Mouse (Mus musculus) embryonic facial prominence, embryonic 14.5 days (tissue): Measurements from ENCODE around the gene Tlk2. TPM values are rescaled to one million over a fixed set of nuclear protein-coding genes. Genes with fewer than 3 reads are reported as not detected.
A peak's percentile ranks its signal among the peaks of the same experiment; 100 is the strongest.

Source experiments
- ATAC-seq: fragments of 200-750 bp; cut with Nextera tagmentation; 2 replicates; pipeline ENCODE4 v1.8.0; 2017; ENCODE audit warnings: low read depth, moderate number of reproducible peaks, moderate TSS enrichment
- DNase-seq: peaks from one replicate; pipeline ENCODE4 v3.0.0-alpha.2; 2015; ENCODE audit warnings: low spot score
- H3K27ac ChIP-seq: fragments of 300-500 bp; sonication (generic); replicated peaks from 2 replicates; pipeline ENCODE4 v1.5.1; 2014; ENCODE audit warnings: low read depth, mild to moderate bottlenecking, low read length, moderate library complexity
- H3K27me3 ChIP-seq: fragments of 300-500 bp; sonication (generic); replicated peaks from 2 replicates; pipeline ENCODE4 v1.6.1; 2014; ENCODE audit warnings: low read length; ENCODE audit not compliant: control insufficient read depth, insufficient read depth
- H3K36me3 ChIP-seq: fragments of 300-500 bp; sonication (generic); 2 replicates; pipeline ENCODE4 v1.6.1; 2014; ENCODE audit warnings: low read length, mixed read lengths; ENCODE audit not compliant: control insufficient read depth, insufficient read depth
- H3K4me1 ChIP-seq: fragments of 300-500 bp; sonication (generic); 2 replicates; pipeline ENCODE4 v1.6.1; 2014; ENCODE audit warnings: antibody characterized with exemption, low read length; ENCODE audit not compliant: control insufficient read depth, insufficient read depth
- H3K4me2 ChIP-seq: fragments of 300-500 bp; sonication (generic); 2 replicates; pipeline ENCODE4 v1.6.1; 2014; ENCODE audit warnings: low read depth, mild to moderate bottlenecking, low read length, moderate library complexity, mixed read lengths
- H3K4me3 ChIP-seq: fragments of 300-500 bp; sonication (generic); 2 replicates; pipeline ENCODE4 v1.5.1; 2014; ENCODE audit warnings: low read depth, mild to moderate bottlenecking, low read length
- H3K9ac ChIP-seq: fragments of 300-500 bp; sonication (generic); 2 replicates; pipeline ENCODE4 v1.6.1; 2014; ENCODE audit warnings: low read depth, mild to moderate bottlenecking, low read length, moderate library complexity, mixed read lengths
- H3K9me3 ChIP-seq: fragments of 300-500 bp; sonication (generic); 2 replicates; pipeline ENCODE4 v1.6.1; 2016; ENCODE audit warnings: low read length; ENCODE audit not compliant: control insufficient read depth
- WGBS: fragments of 180-500 bp; shearing (Covaris S2); extraction: QIAGEN DNeasy Blood & Tissue Kit; methylation state at CpG from one replicate; pipeline ENCODE4 v1.1.7; 2014; 5-methylcytosine and 5-hydroxymethylcytosine counted together
- polyA plus RNA-seq: library from polyadenylated mRNA; unstranded; fragments of >200 nt; fragmentation: Nextera tagmentation; extraction: Ambion mirVana; gene quantifications from 2 replicates; pipeline ENCODE4 v1.2.1, GENCODE M21; 2014

Gene Tlk2
- polyA plus RNA-seq, 1 experiment from 2014 or later = 26.3 TPM

DNA sequence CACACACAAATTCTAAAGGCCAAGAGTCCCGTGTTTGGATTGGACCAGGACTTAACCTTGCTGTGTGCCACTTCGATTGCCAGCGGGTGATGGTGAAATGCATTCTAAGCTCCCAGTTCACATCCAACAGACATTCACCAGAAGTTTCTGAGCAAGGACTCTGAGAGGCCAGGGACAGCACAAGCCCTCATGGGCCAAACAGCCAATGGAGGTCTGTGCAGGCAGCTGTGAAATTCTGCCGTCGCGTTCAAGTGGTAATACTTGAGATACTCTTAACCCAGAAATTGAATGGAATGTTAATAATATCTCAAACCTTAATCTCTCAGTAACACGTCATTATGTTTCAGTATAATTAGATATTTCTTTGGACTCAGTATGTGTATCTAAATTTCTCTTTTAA lies 131.6 kb downstream of the Tlk2 start:
- ATAC-seq = no peak
- peaks cover 41% of the 10 kb centered on the region for H3K4me1 ChIP-seq
- H3K4me2 ChIP-seq = no peak overlapping the region
- 86% methylated on average over 7 of the region's 7 CpGs for WGBS
- H3K27ac ChIP-seq = no peak overlapping the region; the same call in 1 of the 2 replicates
- no peak for DNase-seq
- peaks cover 15% of the 10 kb centered on the region for H3K36me3 ChIP-seq
- H3K4me3 ChIP-seq = no peak overlapping the region
- no peaks in the 10 kb centered on the region for H3K9me3 ChIP-seq
- no peak overlapping the region for H3K9ac ChIP-seq
- no peaks in the 10 kb centered on the region for H3K27me3 ChIP-seq

DNA sequence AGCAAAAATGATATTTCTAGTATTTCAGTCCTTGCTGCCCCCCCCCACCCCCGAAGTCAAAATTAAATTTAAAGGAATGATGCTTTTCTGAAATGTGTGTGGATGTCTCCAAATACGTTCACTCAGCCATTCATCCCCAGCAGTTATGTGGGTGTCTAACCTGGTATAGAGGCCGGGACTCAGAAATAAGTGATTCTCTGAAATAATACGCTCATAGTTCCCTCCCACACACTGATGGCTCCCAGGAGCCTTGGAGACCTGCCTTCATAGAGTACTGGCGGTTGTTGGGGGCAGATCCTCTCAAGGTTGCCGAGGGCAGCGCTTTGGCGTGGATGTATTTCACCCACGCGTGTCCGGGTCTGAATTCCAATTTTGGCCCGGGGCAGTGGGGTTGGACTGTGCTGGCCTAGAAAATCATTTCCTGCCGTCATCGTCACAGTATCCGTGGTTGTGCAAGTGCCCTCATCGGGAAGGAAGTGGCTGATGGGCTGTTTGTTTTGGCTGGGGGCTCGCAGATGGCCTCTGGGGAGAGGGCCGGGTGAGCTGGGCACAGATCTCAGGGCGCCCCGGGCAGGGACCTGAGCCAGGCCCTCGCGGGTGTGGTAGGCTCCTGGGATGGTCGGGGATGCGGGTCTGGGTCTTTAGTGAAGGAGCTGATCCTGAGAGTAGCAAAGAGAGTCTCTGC lies 132.8 kb downstream of the Tlk2 start:
- ATAC-seq = no peak
- H3K9ac ChIP-seq = peak overlapping the region; percentile 9; the same call in 1 of the 2 replicates
- WGBS = 24% methylated on average over 24 of the region's 24 CpGs
- no peaks in the 10 kb centered on the region for H3K27me3 ChIP-seq
- peaks cover 6% of the 10 kb centered on the region for H3K36me3 ChIP-seq
- peak overlapping the region; percentile 21 for H3K4me2 ChIP-seq
- H3K4me3 ChIP-seq = no peak overlapping the region
- peak; percentile 27 for DNase-seq
- H3K27ac ChIP-seq = peak overlapping the region; percentile 72
- H3K9me3 ChIP-seq = no peaks in the 10 kb centered on the region
- peaks cover 41% of the 10 kb centered on the region for H3K4me1 ChIP-seq

DNA sequence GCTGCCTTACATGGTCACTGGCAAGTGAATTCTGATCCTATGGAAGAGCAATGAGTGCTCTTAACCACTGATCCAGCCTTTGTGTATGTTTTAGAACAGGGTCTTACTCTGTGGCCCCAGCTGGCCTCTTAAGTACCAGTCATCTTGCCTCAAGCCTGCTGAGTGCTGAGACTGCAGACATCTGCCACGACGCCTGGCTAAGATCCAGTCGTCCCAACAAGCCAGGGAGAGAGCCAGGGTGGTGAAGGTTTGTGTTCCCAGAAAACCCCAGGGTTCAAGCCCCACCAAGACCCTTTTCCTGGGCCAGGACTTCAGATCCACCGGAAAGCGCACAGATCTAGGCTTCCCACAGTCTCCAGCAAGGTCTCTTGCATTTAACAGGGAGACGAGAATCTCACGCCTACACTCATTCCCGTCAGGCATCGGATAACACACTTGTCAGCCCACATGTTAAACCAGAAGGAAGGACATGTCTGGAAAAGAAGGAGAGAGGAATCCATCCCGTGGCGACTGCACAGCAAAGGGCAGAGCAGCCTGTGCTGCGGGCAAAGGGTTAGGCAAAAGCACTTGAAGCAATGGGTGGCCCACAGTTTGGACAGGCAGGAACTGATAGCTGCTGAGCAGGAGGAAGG lies 133.8 kb downstream of the Tlk2 start:
- Histone ChIP-seq H3K4me3 (no peak overlapping the region), H3K4me2 (no peak overlapping the region), H3K9me3 (no peaks in the 10 kb centered on the region), H3K27me3 (no peaks in the 10 kb centered on the region), H3K9ac (no peak overlapping the region), H3K36me3 (peaks cover 9% of the 10 kb centered on the region; the same call in 1 of the 2 replicates), H3K27ac (peak overlapping the region; percentile 72), H3K4me1 (peaks cover 41% of the 10 kb centered on the region)
- WGBS = 27% methylated on average over 12 of the region's 12 CpGs
- ATAC-seq (peak; percentile 27; the same call in 1 of the 2 replicates), DNase-seq (peak; percentile 68)

DNA sequence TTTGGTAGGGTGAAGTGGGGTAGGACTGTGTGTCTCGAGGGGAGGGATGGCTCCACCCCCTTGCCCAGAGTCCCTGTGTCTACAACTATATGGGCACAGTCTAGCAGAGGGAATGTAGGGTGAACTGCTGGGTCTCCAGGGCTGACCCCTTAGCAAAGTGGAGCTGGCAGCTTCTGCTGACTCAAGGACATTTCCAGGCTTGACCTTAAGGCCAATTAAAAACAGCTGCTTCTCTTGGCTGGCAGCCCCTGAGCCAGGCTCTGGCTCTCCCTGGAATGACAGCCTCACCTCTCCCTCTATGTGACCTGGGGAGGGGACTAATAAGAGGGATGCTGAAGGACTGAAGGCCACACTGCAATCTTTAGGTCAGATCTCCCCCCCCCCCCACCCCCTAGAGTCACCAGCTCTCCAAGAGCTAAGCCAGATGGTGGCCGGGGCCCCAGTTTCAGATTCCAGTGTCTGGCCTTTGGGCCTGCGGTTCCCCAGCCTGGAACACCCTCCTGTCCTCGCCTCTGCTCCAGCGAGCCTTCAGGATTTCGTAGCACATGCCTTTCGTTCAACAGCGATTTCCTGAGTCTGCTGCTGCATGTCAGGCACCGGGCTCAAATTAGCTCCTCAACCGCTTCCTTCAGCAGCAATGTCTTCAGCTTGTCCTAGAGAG lies 134.5 kb downstream of the Tlk2 start:
- Histone ChIP-seq H3K9ac (no peak overlapping the region), H3K27ac (peak overlapping the region; percentile 72), H3K27me3 (no peaks in the 10 kb centered on the region), H3K9me3 (no peaks in the 10 kb centered on the region), H3K4me1 (peaks cover 41% of the 10 kb centered on the region), H3K4me3 (no peak overlapping the region), H3K4me2 (no peak overlapping the region), H3K36me3 (peaks cover 9% of the 10 kb centered on the region; the same call in 1 of the 2 replicates)
- DNase-seq (peak; percentile 74), ATAC-seq (peak; percentile 51)
- 12% methylated on average over 10 of the region's 10 CpGs for WGBS

DNA sequence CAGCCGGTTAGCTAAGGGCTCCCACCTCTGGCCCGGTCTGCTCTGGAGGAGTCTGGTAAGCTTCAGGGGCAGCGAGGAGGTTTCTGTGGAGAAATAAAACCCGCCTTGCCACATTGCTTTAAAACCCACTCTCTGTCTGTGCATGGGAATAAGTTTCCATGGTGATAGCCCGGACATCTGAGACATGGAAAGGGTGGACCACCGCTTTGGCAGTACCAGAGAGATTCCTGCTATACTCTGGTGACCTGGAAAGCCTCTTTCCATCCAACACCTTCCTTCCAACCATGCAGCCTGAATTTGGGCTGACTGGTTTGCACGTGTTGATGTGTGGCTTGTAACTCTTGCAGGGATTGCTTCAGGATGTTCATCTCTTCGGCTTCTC lies 135.0 kb downstream of the Tlk2 start:
- Histone ChIP-seq H3K4me3 (no peak overlapping the region), H3K27ac (peak overlapping the region; percentile 72), H3K9me3 (no peaks in the 10 kb centered on the region), H3K4me1 (peaks cover 41% of the 10 kb centered on the region), H3K36me3 (peaks cover 9% of the 10 kb centered on the region; the same call in 1 of the 2 replicates), H3K9ac (no peak overlapping the region), H3K4me2 (no peak overlapping the region), H3K27me3 (no peaks in the 10 kb centered on the region)
- WGBS = 19% methylated on average over 8 of the region's 8 CpGs
- DNase-seq (no peak), ATAC-seq (no peak)

DNA sequence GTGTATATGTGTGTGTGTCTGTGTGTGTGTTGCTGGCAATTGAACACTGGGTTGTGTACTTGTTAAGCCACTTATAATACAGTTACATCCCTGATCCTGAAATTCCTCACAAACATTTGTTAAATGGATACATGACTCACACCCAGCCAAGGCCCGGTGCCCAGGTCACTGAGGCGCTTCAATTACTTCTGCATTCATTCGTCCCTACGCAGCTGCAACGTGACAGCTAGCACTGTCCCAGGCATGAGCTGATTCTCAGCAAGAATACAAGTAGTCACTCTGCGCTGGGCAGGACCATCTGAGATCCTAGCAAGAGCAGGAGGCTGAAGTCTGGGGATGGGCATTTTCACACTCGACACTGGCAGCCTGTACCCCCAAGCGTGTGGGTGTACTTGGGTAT lies 136.7 kb downstream of the Tlk2 start:
- Histone ChIP-seq H3K4me2 (no peak overlapping the region), H3K4me3 (no peak overlapping the region), H3K36me3 (peaks cover 13% of the 10 kb centered on the region; the same call in 1 of the 2 replicates), H3K9ac (no peak overlapping the region), H3K27me3 (no peaks in the 10 kb centered on the region), H3K4me1 (peaks cover 41% of the 10 kb centered on the region), H3K27ac (no peak overlapping the region), H3K9me3 (no peaks in the 10 kb centered on the region)
- ATAC-seq (no peak), DNase-seq (no peak)
- WGBS = 75% methylated on average over 8 of the region's 8 CpGs

DNA sequence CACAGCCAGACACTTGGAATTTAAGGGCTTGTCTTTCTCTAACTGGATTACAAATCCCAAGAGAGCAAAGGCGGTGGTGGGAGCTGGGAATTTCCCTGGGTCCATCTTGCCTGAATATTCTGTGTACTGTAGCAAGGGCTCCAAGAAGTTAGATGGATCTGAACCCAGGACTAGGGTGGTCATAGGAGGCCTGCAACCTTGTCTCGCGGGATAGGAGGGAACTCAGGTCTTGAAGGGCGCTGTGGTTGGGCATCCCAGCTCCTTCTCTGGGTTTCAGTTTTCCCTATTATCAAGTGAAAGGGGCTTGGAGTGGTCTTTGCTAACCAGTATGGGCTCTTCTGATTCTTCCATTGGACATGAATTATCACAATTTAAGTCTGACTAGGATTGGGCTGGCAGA lies 137.5 kb downstream of the Tlk2 start:
- Histone ChIP-seq H3K27ac (no peak overlapping the region), H3K36me3 (peaks cover 13% of the 10 kb centered on the region; the same call in 1 of the 2 replicates), H3K9ac (no peak overlapping the region), H3K4me2 (no peak overlapping the region), H3K4me3 (no peak overlapping the region), H3K27me3 (no peaks in the 10 kb centered on the region), H3K9me3 (no peaks in the 10 kb centered on the region), H3K4me1 (peaks cover 36% of the 10 kb centered on the region)
- DNase-seq = no peak
- 87% methylated on average over 4 of the region's 4 CpGs for WGBS
- ATAC-seq = no peak

DNA sequence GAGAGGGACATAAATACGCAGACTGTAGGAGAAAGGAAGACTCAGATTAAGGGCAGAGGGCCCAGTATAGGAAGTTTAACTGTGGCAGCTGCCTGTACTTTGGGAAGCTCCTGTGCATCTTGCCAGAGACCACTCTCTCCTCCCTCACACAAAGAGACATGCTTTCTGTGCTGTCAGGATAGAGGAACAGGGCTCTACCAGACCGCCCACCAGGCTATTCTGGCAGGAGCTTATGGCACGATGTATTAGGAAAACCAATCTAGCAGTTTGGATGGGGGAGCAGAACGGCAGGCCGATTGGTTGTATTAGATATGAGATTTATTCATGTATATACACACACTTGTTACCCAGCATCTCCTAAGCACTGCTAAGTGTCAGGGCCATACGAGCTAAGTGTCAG lies 139.2 kb downstream of the Tlk2 start:
- Histone ChIP-seq H3K27ac (no peak overlapping the region), H3K4me3 (no peak overlapping the region), H3K4me1 (peaks cover 20% of the 10 kb centered on the region), H3K9me3 (no peaks in the 10 kb centered on the region), H3K4me2 (no peak overlapping the region), H3K27me3 (no peaks in the 10 kb centered on the region), H3K9ac (no peak overlapping the region), H3K36me3 (peaks cover 13% of the 10 kb centered on the region; the same call in 1 of the 2 replicates)
- no peak for DNase-seq
- WGBS = 95% methylated on average over 6 of the region's 6 CpGs
- ATAC-seq = no peak
